Mouse (Mus musculus) lung, postnatal 36 days (tissue): Measurements from ENCODE around the gene 2310061I04Rik.

Experiments
- DNase-seq: peaks from one replicate; pipeline ENCODE4 v3.0.0; 2022; ENCODE audit warnings: mixed read lengths

Gene 2310061I04Rik

DNA sequence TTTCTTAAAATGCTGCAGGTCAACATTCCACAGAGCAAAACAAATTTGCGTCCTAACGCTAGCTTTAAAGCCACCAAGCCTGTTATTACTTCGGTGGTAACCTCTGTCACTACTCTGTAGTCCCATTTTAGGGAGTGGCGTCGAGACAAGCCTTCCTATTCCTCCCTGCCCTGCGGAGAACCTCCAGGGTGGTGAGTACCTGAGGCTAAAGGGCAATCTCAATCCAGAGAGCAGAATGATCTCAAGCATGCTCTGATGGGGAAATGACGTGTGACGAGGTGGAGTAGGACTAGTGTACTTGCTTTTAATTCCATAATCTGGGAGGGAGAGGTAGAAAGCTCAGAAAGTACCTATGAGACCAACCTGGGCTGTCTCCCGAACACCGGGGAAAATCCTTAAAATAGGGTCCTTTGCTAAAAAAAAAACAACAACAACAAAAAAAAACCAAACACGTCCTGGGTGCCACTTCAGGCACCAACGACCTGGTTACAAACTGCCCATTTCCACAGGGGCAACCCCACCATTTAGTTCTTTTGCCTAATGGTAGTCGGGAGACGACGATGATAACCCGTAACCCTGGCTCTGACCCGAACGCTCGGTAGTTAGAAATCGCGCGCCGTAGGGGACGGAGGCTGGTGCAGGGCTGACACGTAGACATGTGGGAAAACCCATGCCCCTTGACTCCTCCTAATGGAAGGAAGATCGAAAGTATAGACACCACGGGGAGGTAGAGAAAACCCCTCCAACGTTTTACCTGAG, 18.5 kb upstream of the 2310061I04Rik start:
- peak; percentile 32 for DNase-seq

DNA sequence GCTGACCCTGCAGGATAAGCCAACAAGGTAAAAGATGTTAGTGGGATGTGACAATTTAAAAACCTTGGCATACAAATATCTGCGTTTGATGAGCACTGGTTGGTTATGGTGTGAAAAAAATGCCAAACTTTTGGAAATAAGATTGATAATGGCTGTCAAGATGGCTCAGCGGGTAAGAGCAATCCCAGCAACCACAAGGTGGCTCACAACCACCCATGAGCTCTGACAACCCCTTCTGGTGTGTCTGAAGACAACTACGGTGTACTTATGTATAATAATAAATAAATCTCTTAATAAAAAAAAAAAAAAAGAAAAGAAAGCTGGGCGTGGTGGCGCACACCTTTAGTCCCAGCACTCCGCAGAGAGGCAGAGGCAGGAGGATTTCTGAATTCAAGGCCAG, 17.7 kb upstream of the 2310061I04Rik start:
- DNase-seq, result no peak

DNA sequence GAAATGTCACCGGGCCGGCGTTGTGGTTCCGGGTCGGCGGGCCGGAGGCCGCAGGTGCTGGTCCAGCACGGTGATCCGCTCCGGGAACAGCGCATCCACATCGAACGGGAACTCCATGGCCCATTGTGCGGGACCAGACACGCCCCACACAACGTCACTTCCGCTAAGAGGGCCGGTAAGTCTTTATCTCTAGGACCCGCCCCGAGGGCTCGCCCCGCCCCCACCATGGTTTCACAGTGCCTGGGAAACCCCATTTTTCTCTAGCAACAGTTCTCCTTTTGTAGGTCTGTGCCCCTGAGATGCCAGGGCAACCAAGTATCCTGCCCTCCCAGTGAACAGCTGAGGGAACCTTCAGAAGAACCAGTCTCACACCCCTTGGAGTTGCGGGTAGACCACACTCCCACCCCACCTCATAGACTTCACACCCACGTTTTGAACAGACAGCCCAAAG, 12.7 kb upstream of the 2310061I04Rik start, which contains the start of gene Atat1:
TSS of gene Atat1 (minus strand) at position 157 of the 451 bp plus-strand sequence.
- peak; percentile 99 for DNase-seq

DNA sequence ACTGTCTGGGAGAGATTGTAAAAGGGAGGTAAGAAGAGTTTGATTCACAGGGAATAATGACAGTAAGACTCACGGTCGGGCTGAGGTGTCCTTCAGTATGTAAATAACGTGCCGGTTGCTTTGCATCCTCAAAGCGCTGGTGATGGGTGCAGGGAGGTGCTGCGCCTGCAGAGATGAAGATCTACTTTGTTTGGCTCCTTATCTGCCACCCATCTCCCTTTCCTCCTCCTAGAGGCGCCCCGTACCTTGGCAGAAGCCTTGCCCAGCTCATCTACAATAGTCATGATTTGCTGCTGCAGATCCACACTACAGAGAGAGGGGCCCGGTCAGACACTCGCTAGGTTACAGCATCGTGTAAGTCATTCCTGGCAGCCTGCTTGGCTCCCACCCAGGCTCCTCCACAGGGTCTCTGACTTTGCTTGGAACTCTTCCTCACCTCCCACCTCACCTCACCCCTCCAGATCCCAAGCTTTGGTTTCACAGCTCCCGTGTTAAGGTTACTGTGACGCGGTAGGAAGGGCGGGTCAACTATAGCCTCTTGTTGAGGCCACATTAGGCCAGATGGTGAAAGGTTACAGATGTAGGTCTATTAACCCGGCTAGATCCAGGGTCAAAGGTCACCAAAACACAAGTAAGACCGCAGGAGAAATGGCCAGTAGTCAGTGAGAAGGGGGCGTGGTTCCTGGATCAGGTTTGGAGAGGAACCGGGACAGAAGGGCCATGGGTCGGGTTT, 12.1 kb upstream of the 2310061I04Rik start:
- no peak for DNase-seq

DNA sequence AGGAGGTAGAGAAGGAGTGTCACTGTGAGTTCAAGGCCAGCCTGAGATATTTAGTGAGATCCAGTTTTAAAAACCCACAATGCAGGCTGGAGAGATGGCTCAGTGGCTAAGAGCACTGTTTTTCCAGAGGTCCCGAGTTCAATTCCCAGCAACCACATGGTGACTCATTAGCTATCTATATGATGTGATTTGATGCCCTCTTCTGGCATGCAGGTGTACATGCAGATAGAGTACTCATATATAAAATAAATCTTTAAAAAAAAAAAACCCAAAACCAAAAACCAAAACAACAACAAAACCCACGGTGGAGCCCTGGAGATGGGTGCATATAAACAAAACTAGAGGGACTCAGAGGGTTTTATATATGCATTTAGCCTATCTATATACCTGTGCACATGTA, 10.4 kb upstream of the 2310061I04Rik start:
- DNase-seq, result peak; percentile 32

DNA sequence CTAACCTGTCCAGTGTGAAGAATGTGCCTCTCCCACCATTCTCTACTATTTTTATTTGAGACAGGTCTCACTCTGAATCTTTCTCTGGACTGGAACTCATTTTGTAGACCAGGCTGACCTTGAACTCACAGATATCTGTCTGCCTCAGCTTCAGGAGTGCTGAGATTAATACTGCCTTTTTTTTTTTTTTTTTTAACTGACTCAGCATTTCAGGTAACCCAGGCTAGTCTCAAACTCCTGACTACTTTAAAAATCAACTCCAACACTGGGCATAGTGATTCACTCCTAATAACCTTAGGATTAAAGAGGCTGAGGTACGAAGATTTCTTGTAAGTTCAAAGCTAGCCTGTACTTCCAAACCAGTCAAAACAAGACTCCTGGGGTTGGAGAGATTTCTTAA, 8.4 kb upstream of the 2310061I04Rik start:
- DNase-seq, result no peak

DNA sequence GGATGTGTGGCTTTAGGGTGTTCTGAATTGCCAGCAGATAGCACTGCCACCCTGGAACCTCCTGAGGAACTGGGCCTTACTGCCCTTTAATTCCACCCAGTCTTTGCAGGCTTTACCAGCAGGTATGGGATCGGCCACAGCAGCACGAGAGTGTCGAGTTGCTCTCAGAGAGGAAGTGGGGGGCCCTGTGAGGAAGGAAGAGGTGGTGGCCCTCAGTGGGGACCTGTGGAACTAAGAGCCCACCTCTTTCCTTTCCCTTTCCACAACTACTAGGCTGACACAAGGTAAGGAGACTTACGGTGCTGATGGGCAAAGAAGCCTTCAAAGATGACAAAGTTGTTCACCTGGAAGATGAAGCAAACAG, 6.7 kb upstream of the 2310061I04Rik start:
- DNase-seq, result no peak

DNA sequence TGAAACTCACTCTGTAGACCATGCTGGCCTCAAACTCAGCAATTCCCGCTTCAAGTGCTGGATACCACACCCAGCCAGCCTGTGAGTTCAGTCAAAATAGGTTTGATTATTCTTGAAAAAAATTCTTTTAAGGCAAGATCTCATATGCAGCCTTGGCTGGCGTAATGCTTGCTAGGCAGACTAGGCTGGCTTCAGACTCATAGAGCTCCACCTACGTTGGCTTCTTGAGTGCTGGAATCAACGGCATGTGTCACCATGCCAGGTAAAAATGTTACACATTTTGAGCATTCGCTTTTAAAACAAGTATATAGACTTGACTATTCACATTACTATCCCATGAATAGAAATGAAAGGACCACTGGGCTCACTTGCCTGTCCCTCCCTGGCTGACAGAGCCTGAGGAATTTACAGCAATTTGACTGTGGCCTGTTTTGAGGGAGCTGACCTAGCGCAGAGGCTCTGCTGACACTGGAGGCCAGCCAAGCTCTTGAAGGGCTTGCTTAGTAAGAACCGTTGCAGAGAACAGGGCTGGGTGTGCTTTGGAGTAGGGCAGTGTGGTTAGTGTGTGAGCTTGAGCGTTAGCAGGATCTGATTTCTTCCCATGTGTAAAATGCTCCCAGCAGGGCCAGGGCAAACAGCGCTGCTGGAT, 6.2 kb upstream of the 2310061I04Rik start:
- peak; percentile 88 for DNase-seq

DNA sequence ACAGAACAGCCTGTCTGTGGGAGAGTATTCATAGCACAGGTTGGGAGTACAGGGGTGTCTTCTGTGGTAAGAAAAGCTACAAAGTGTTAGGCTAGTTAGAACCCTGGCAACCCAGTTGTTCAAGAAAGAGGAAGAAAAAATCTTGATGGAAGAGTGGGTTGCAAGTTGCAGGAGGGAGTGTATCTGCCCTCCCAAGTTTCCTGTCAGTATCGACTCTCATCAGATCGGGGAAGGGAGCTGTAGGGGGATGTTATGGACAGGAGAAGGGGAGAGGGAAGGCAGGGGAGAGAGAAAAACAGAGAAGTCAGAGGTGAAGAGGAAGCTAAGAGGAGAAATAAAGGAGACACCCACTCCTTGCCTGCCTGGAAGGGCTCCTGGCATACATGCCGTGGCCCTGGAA, 3.4 kb upstream of the 2310061I04Rik start:
- no peak for DNase-seq

DNA sequence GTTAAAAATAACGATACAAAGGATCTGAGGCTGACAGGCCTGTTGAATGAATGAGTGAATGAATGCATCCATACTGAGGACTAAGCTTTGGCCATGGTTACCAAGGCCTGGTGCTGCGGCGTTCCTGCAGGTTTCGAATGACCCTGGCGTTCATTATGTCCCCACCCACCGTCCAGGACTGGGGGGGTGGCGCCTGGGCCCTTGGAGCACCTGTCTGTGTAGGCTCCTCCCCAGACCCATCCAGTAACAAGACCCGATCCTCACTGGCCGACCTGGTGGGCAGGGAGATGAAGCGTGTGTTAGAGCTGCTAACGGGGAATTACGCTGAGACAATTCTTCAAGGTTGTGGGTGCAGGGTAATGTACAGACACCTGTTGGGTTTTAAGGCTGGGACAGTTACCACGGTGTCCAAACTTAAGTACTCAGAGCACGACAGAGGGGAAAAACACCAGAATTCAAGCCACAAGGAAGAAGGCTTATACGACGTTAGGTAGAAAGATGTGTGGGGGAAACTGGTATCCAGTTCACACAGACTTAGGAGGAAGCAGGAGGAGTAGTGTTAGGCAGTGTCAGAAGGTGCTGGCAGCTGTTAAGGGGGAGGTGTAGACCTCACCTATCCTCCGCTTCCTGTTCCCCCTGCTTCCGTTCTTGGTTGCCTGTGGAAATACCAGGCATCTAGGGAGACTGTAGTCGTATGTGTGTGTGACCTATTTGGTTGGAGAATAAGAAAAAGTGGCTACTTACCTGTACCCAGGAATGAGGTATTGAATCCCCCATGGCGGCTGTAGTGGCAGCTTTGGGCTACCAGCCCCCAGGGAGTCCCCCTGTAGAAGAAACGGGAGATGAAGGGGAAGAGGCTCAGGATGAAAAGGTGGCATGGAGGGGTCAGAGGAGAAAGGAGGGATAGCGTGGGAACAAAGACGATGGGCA, 678 bp upstream of the 2310061I04Rik start:
- no peak for DNase-seq

DNA sequence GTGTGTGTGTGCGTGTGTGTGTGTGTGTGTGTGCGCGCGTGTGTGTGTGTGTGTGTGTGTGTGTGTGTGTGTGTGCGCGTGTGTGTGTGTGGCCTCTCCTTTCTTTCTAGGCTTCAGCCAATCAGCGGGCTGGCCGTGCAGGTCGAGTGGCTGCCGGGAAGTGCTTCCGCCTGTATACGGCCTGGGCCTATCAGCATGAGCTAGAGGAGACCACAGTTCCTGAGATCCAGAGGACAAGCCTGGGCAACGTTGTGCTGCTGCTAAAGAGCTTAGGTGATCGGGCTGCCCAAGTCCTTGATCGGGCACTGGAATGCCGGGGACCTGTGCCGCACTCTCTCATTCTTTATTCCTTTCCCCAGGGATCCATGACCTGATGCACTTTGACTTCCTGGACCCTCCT, 9.5 kb downstream of the 2310061I04Rik start:
- DNase-seq, result no peak

DNA sequence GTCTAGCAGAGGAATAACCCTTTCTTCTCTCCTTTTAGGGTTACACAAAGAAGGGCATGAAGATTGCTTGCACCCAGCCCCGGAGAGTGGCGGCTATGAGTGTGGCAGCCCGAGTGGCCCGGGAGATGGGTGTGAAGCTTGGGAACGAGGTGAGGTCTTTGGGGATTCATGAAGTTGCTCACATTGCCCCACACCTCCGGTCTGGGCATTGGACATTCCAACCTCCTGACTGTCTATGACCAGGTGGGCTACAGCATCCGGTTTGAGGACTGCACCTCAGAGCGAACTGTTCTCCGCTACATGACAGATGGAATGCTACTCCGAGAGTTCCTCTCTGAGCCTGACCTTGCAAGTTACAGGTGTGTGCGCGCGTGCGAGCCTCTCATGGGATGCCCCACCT, 13.5 kb downstream of the 2310061I04Rik start:
- DNase-seq, result no peak

DNA sequence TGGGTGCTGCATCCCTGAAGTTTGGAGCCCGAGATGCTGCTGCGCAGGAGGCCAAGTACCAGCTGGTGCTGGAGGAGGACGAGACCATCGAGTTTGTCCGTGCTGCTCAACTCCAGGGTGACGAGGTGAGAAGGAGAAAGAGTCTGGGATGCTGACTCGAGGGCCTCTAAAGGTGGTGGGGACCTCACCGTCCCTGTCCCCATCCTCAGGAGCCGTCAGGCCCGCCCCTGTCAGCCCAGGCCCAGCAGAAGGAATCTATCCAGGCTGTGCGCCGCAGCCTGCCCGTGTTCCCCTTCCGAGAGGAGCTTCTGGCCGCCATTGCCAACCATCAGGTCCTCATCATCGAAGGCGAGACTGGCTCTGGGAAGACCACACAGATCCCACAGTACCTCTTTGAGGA, 14.3 kb downstream of the 2310061I04Rik start:
- DNase-seq, result no peak

DNA sequence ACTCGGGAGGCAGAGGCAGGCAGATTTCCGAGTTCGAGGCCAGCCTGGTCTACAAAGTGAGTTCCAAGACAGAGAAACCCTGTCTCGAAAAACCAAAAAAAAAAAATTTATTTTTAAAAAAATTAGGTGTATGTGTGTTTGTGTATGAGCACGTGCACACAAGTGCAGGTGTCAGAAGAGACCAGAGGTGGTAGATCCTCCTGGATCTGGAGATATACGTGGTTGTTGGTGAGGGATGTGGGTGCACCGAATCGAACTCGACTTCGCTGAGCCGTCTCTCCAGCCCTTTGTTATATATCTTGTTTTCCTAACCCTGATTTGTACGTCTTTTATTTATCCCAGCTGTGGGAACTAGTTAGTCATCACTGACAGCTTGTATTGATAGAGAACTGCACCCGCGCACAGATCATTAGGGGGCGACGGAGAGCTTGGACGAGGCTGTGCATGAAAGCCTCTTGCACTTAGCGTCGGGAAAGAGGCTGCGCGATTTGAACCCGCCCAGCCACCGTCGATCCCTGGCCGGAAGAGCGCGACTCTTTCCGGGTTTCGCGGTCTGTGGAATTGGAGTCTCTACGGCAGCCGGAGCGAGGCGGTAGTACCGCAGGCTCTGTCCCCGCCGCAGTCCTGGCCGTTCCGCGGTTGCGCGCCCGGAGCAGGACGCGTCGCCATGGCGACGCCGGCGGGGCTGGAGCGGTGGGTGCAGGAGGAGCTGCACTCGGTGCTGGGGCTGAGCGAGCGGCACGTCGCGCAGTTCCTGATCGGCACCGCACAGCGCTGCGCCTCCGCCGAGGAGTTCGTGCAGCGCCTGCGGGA, 17.8 kb downstream of the 2310061I04Rik start, which contains the start of gene Dhx16:
TSS of gene Dhx16 (plus strand) at position 575 of the 813 bp plus-strand sequence.
- DNase-seq, result peak; percentile 98

DNA sequence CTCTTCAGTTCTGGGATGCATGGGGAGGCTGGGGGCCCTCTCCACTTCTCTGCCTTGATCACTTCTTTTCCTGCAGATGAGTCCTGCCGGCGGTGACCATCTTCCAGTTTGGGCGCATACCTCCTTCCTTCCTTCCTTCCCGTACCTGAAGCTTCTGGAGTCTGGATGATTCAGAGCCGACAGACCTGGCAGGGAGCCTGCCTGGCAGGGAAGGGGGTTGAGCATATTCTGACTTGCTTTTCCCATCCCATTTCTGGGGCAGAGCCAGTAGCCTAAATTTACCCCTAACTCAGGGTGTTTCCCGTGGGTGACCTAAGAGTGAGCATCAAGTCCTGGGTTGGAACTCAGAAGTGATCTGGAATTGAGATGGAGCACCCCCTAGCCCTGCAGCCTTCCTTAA, 22.5 kb downstream of the 2310061I04Rik start:
- DNase-seq, result no peak

DNA sequence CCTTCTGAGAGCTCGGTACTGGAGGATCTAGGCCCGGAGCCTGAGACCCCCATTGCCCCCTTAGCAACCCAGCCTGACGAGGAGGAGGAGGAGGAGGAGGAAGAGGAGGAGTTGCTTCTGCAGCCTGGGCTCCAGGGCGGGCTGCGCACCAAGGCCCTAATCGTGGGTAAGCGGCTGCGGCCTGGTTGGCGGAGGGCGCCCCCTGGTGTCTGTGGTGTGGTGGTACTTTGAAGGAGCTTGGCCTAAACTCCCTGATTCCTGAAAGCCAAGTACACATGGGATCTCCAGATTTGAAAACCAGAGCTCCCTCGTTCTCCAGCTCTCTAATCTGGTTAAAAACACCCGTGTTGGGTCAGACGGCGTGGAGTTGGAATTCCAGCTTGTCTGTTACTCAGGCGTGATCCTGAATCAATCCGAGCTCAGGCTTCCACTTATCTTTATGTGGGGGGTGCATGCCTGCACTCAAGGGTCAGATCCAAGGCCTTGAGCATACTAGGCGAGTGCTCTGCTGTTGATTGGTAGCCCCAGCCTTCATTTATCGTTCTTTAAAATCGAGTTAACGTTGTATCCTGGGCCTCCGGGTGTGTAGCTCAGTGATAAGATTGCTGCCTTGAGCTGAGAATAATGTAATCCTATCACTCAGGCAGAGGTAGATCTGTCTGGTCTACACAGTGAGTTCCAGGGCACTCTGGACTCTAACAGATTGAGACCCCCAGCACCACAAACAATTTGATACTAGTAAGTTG, 23.3 kb downstream of the 2310061I04Rik start:
- peak; percentile 90 for DNase-seq

DNA sequence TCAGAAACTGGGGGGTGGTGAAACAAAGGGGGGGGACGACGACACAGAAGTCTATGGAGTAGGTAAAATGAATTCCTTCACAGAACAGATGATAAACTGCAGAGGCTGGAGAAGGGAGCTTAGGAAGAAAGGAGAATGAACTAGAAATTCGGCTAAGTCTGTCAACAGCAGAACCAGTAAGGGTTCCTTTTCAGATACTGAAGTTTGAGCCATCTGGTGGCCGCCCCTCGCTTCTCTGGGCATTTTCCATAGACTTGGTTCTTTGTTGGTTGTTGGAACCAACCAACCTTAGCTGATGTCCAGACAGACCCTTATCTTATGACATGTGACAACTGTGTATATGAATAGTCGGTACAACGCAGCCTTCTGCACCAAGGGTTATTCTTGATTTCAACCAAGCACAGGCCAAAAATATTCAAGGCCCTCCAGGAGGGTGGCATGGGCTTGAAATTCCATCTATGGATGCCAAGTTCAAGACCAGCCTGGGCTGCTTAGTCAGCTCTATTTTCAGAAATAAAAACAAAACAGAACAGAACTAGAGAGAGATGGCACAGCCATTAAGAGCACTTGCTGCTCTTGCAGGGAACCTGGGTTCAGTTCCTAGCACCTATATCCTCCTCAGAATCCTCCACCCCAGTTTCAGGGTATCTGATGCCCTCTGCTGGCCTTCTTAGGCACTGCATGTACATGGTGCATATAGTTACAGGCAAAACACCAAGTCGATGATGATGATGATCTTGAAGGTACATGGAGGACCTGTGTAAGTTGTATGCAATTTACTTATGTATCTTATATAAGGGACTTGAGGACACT, 26.1 kb downstream of the 2310061I04Rik start:
- DNase-seq, result peak; percentile 59

DNA sequence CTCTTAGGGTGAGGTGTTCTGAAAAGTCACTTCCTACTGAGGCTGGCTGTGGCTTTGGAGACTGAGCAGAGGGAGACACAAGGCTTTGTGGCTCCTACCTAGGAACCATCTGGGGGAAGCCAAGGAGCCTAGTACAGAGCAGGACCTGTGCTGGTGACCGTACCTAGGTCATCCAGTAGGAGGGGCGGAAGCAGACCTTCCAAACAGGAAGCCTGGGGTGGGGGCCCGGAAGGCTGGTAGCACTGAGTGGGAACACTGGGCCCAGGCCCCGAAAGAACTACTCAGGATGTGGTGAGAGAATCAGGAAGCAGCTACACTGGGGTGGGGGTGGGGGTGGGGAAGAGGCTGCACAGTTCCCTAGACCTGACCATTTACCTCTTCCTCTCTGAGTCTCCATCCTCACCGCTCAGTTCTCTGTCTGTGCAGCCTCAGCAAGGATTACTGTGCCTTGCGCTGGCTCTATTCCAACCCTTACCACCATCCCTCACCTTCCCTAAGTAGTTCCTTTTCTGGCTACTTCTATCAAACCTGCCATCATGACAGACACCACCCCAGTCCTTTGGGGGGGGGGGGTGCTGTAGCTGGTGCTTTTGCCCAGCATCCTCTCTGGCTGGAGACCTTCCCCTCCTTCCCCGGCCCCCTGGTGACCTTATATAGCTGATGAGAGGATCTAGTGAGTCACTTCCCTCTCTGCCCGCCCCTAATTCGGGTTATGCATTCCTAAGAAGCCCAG, 26.9 kb downstream of the 2310061I04Rik start:
- peak; percentile 91 for DNase-seq
